Mouse (Mus musculus) ES-E14 (cell line): ENCODE results near the gene Tfam.

Experiments
- HCFC1 ChIP-seq: IDR thresholded peaks from 2 replicates; pipeline ENCODE4 v1.6.1; 2012; ENCODE audit warnings: low read length, inconsistent platforms, borderline replicate concordance; ENCODE audit not compliant: insufficient read depth
- MAFK ChIP-seq: IDR thresholded peaks from 2 replicates; pipeline ENCODE4 v1.6.1; 2014; ENCODE audit warnings: mild to moderate bottlenecking, low read depth, low read length, inconsistent platforms; ENCODE audit not compliant: insufficient read depth
- ZC3H11A ChIP-seq: IDR thresholded peaks from 2 replicates; pipeline ENCODE4 v1.6.1; 2012; ENCODE audit warnings: low read depth, mild to moderate bottlenecking, inconsistent platforms, low read length, borderline replicate concordance
- ZNF384 ChIP-seq: IDR thresholded peaks from 2 replicates; pipeline ENCODE4 v1.6.1; 2012; ENCODE audit warnings: low read depth, low read length, inconsistent platforms

- TF ChIP-seq ZC3H11A (no peak), HCFC1 (no peak), ZNF384 (no peak), MAFK (no peak)
Measured at GRCm38 (mm10) chr10:71234071-71234470, 4.0 kb downstream of the Tfam start.
